Mouse (Mus musculus) limb, embryonic 14.5 days (tissue): ENCODE data around the gene Gpr83. TPM values are rescaled to one million over a fixed set of nuclear protein-coding genes. Genes with fewer than 3 reads are reported as not detected.

Experiments used
- ATAC-seq: fragments of 200-750 bp; cut with Nextera tagmentation; 2 replicates; pipeline ENCODE4 v1.8.0; 2017; ENCODE audit warnings: low read depth, moderate number of reproducible peaks, moderate TSS enrichment; ENCODE audit not compliant: low FRiP score
- DNase-seq: peaks from one replicate; pipeline ENCODE4 v3.0.0-alpha.2; 2015; ENCODE audit warnings: low spot score
- H3K27ac ChIP-seq: fragments of 300-500 bp; sonication (generic); replicated peaks from 2 replicates; pipeline ENCODE4 v1.5.1; 2014; ENCODE audit warnings: low read depth, mild to moderate bottlenecking, low read length, moderate library complexity, mixed read lengths
- H3K27me3 ChIP-seq: fragments of 300-500 bp; sonication (generic); 2 replicates; pipeline ENCODE4 v1.6.1; 2014; ENCODE audit warnings: low read length, mixed read lengths; ENCODE audit not compliant: control insufficient read depth, insufficient read depth
- H3K36me3 ChIP-seq: fragments of 300-500 bp; sonication (generic); 2 replicates; pipeline ENCODE4 v1.6.1; 2014; ENCODE audit warnings: mild to moderate bottlenecking, low read length, moderate library complexity, mixed read lengths; ENCODE audit not compliant: control insufficient read depth, insufficient read depth
- H3K4me1 ChIP-seq: fragments of 300-500 bp; sonication (generic); 2 replicates; pipeline ENCODE4 v1.6.1; 2014; ENCODE audit warnings: antibody characterized with exemption, low read length, mixed read lengths; ENCODE audit not compliant: control insufficient read depth, insufficient read depth
- H3K4me2 ChIP-seq: fragments of 300-500 bp; sonication (generic); replicated peaks from 2 replicates; pipeline ENCODE4 v1.6.1; 2014; ENCODE audit warnings: low read depth, mild to moderate bottlenecking, low read length, moderate library complexity; ENCODE audit not compliant: severe bottlenecking
- H3K4me3 ChIP-seq: fragments of 300-500 bp; sonication (generic); replicated peaks from 2 replicates; pipeline ENCODE4 v1.5.1; 2014; ENCODE audit warnings: low read length
- H3K9ac ChIP-seq: fragments of 300-500 bp; sonication (generic); 2 replicates; pipeline ENCODE4 v1.6.1; 2014; ENCODE audit warnings: mild to moderate bottlenecking, low read depth, low read length, moderate library complexity; ENCODE audit not compliant: severe bottlenecking
- H3K9me3 ChIP-seq: fragments of 300-500 bp; sonication (generic); 2 replicates; pipeline ENCODE4 v1.6.1; 2016; ENCODE audit warnings: low read length; ENCODE audit not compliant: control insufficient read depth
- POLR2A ChIP-seq: fragments of 200-500 bp; IDR thresholded peaks from 2 replicates; pipeline ENCODE4 v1.8.0; 2012; ENCODE audit warnings: inconsistent platforms, mild to moderate bottlenecking, moderate library complexity, borderline replicate concordance; ENCODE audit not compliant: insufficient read depth, insufficient read length; ENCODE audit errors: extremely low read depth
- WGBS: fragments of 180-500 bp; shearing (Covaris S2); extraction: QIAGEN DNeasy Blood & Tissue Kit; methylation state at CpG from one replicate; pipeline ENCODE4 v1.1.7; 2014; 5-methylcytosine and 5-hydroxymethylcytosine counted together
- polyA plus RNA-seq, 2 experiments: library from polyadenylated mRNA; depleted of rRNA in 1 of 2; stranded (reverse) in 1 of 2; unstranded in 1 of 2; fragments of >200 nt; fragmentation: Nextera tagmentation in 1 of 2; extraction: Ambion mirVana in 1 of 2; gene quantifications; 2 replicates each; pipeline versions ENCODE4 v1.2.1 to v1.2.3; 2012 to 2014

Gene Gpr83
- polyA plus RNA-seq, 2 experiments = 4.5 to 4.8 TPM

GRCm38 (mm10) chr9:14835335-14836075 is 24.5 kb upstream of the Gpr83 start:
- peaks cover 6% of the 10 kb centered on the region; the same call in 1 of the 2 replicates for H3K4me1 ChIP-seq
- peaks cover 7% of the 10 kb centered on the region; the same call in 1 of the 2 replicates for H3K27me3 ChIP-seq
- DNase-seq = no peak
- H3K9me3 ChIP-seq = no peaks in the 10 kb centered on the region
- no peak overlapping the region for H3K4me2 ChIP-seq
- H3K27ac ChIP-seq = no peak overlapping the region
- H3K36me3 ChIP-seq = peaks cover 48% of the 10 kb centered on the region
- H3K9ac ChIP-seq = no peak overlapping the region
- ATAC-seq = no peak
- 90% methylated on average over 6 of the region's 6 CpGs for WGBS
- no peak overlapping the region for H3K4me3 ChIP-seq
- no peak for TF ChIP-seq POLR2A

- WGBS = 30% methylated on average over 7 of the region's 7 CpGs
- Histone ChIP-seq H3K4me1 (peaks cover 19% of the 10 kb centered on the region), H3K4me2 (no peak overlapping the region), H3K9ac (no peak overlapping the region), H3K4me3 (no peak overlapping the region), H3K9me3 (no peaks in the 10 kb centered on the region), H3K27me3 (peaks cover 11% of the 10 kb centered on the region; the same call in 1 of the 2 replicates), H3K27ac (no peak overlapping the region), H3K36me3 (peaks cover 17% of the 10 kb centered on the region)
- TF ChIP-seq POLR2A = no peak
- peak; percentile 63 for DNase-seq
- ATAC-seq = peak; percentile 61
Observed at GRCm38 (mm10) chr9:14839527-14839926, 20.5 kb upstream of the Gpr83 start.

GRCm38 (mm10) chr9:14839970-14840369 is 20.0 kb upstream of the Gpr83 start:
- no peak for DNase-seq
- Histone ChIP-seq H3K4me3 (no peak overlapping the region), H3K4me1 (peaks cover 19% of the 10 kb centered on the region), H3K4me2 (no peak overlapping the region), H3K36me3 (peaks cover 13% of the 10 kb centered on the region), H3K27ac (0 out of 2 replicates have a peak overlapping the region, but pooled peaks have one; percentile 33), H3K9ac (no peak overlapping the region), H3K9me3 (no peaks in the 10 kb centered on the region), H3K27me3 (peaks cover 11% of the 10 kb centered on the region; the same call in 1 of the 2 replicates)
- 47% methylated on average over 5 of the region's 5 CpGs for WGBS
- no peak for ATAC-seq
- no peak for TF ChIP-seq POLR2A

GRCm38 (mm10) chr9:14841878-14842761 is 17.9 kb upstream of the Gpr83 start:
- peak; percentile 81 for DNase-seq
- Histone ChIP-seq H3K36me3 (no peaks in the 10 kb centered on the region), H3K4me2 (no peak overlapping the region), H3K4me1 (peaks cover 19% of the 10 kb centered on the region), H3K4me3 (no peak overlapping the region), H3K27me3 (peaks cover 11% of the 10 kb centered on the region; the same call in 1 of the 2 replicates), H3K27ac (no peak overlapping the region), H3K9me3 (no peaks in the 10 kb centered on the region), H3K9ac (no peak overlapping the region)
- peak; percentile 76 for ATAC-seq
- no peak for TF ChIP-seq POLR2A
- 16% methylated on average over 10 of the region's 10 CpGs for WGBS

- Histone ChIP-seq H3K27ac (no peak overlapping the region), H3K27me3 (peaks cover 11% of the 10 kb centered on the region; the same call in 1 of the 2 replicates), H3K36me3 (no peaks in the 10 kb centered on the region), H3K4me3 (no peak overlapping the region), H3K4me1 (peaks cover 19% of the 10 kb centered on the region), H3K9ac (no peak overlapping the region), H3K9me3 (no peaks in the 10 kb centered on the region), H3K4me2 (no peak overlapping the region)
- DNase-seq (no peak), ATAC-seq (no peak)
- WGBS = 90% methylated on average over 6 of the region's 6 CpGs
- no peak for TF ChIP-seq POLR2A
Observed at GRCm38 (mm10) chr9:14843311-14843857, 16.6 kb upstream of the Gpr83 start.
